Comparison of ENCODE assay signal across 16 mouse cellular contexts in the genomic region with DNA sequence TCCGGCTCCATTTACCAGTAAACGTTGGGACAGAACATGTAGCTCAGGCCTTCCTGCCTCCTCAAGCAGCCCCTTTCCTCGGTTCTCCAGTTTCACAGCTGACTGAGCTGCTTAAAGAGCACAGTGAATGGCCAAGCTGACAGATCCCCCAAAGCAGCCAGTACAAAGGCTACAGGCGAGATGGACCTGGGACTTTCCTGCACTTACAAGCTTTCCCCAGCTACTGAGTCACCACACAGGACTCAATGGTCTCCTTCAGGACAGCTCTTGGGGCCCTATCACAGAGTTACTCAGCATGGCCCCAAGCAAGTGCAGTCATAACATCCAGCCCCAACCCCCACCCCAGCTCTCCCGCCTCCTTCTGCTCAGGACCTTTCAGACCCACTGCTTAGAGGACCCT. TPM values are rescaled to one million over a fixed set of nuclear protein-coding genes. Genes with fewer than 3 reads are reported as not detected.
DNase-seq lines count a peak whose midpoint lies in the region; ATAC-seq lines count a peak whose summit lies in the region.
"Had no signal": no experiment of that assay in that cellular context is flagged by ENCODE, and none has a peak within 500 bp of the region (broad histone marks: within the 10 kb centered on the region; RNA-seq: fewer than 3 reads in every experiment).

No protein-coding gene starts in this region.

- H3K4me1 ChIP-seq in limb, embryonic 12.5 days (replicated peaks) = peaks cover 16% of the 10 kb centered on the region
- peaks cover 12% of the 10 kb centered on the region; the same call in 1 of the 2 replicates for H3K4me1 ChIP-seq in limb, embryonic 10.5 days
- H3K4me1 ChIP-seq in intestine, embryonic 16.5 days (ENCODE audit: control insufficient read depth, insufficient read depth, low read length) = no peaks in the 10 kb centered on the region

- no peaks in the 10 kb centered on the region; the same call in 1 of the 2 replicates for H3K9me3 ChIP-seq in limb, embryonic 12.5 days
- no peaks in the 10 kb centered on the region for H3K9me3 ChIP-seq in limb, embryonic 10.5 days (replicated peaks)
- no peaks in the 10 kb centered on the region for H3K9me3 ChIP-seq in intestine, embryonic 16.5 days (ENCODE audit: control insufficient read depth, low read length)
- H3K9me3 ChIP-seq: lung, embryonic 15.5 days had no signal

- DNase-seq in limb, embryonic 10.5 days (ENCODE audit: low spot score) = no peak
- DNase-seq in NIH3T3 (ENCODE audit: low read depth) = peak; percentile 39
- DNase-seq in kidney, postnatal 25 days = peak; percentile 36 to 64
- no peak for DNase-seq in left cerebral cortex, adult 8-10 months (ENCODE audit: low spot score in 2 of 2)
- DNase-seq in frontal cortex, postnatal 14 days (ENCODE audit: low spot score in 2 of 2) = no peak
- no peak for DNase-seq in adrenal gland, postnatal 36 days
- DNase-seq: cerebellum, adult 2 months; gastrocnemius, postnatal 10 days; heart, postnatal 14 days; right cerebral cortex, postnatal 25 days; thymus, adult 18-20 months had no signal

- H3K4me2 ChIP-seq in limb, embryonic 12.5 days = no peak overlapping the region
- H3K4me2 ChIP-seq in intestine, embryonic 16.5 days (ENCODE audit: low read depth, low read length) = no peak overlapping the region
- H3K4me2 ChIP-seq: lung, embryonic 15.5 days had no signal

- 57% methylated on average over 5 of the region's 5 CpGs for WGBS in limb, embryonic 12.5 days
- WGBS in limb, embryonic 10.5 days = 59% methylated on average over 5 of the region's 5 CpGs
- 62% methylated on average over 5 of the region's 5 CpGs for WGBS in intestine, embryonic 16.5 days

- H3K4me3 ChIP-seq in limb, embryonic 12.5 days (replicated peaks) = no peak overlapping the region
- no peak overlapping the region for H3K4me3 ChIP-seq in limb, embryonic 10.5 days
- no peak overlapping the region for H3K4me3 ChIP-seq in intestine, embryonic 16.5 days (ENCODE audit: low read length)
- H3K4me3 ChIP-seq: erythroblast, embryonic 14.5 days; lung, embryonic 15.5 days had no signal

- peaks cover 46% of the 10 kb centered on the region for H3K36me3 ChIP-seq in limb, embryonic 12.5 days
- peaks cover 37% of the 10 kb centered on the region for H3K36me3 ChIP-seq in limb, embryonic 10.5 days
- H3K36me3 ChIP-seq in intestine, embryonic 16.5 days (ENCODE audit: control insufficient read depth, insufficient read depth, low read length) = peaks cover 1% of the 10 kb centered on the region; the same call in 1 of the 2 replicates

- no peaks in the 10 kb centered on the region for H3K27me3 ChIP-seq in limb, embryonic 12.5 days
- no peaks in the 10 kb centered on the region for H3K27me3 ChIP-seq in limb, embryonic 10.5 days (ENCODE audit: low read depth, poor library complexity, severe bottlenecking)
- no peaks in the 10 kb centered on the region for H3K27me3 ChIP-seq in intestine, embryonic 16.5 days (replicated peaks; ENCODE audit: control insufficient read depth, insufficient read depth, low read length)
- H3K27me3 ChIP-seq: lung, embryonic 15.5 days had no signal

- ATAC-seq in limb, embryonic 12.5 days (ENCODE audit: insufficient number of reproducible peaks, insufficient read depth, low FRiP score, low TSS enrichment, low read depth) = no peak
- ATAC-seq in intestine, embryonic 16.5 days = peak; percentile 77
- ATAC-seq: CD4-positive, CD25-positive, alpha-beta regulatory T cell, adult 4 months had no signal

- no peak overlapping the region for H3K9ac ChIP-seq in limb, embryonic 12.5 days (replicated peaks)
- H3K9ac ChIP-seq in intestine, embryonic 16.5 days (ENCODE audit: low read depth, low read length) = no peak overlapping the region
- H3K9ac ChIP-seq: lung, embryonic 15.5 days had no signal

- H3K27ac ChIP-seq in limb, embryonic 12.5 days = peak overlapping the region; percentile 51; the same call in 1 of the 2 replicates
- no peak overlapping the region for H3K27ac ChIP-seq in limb, embryonic 10.5 days
- no peak overlapping the region for H3K27ac ChIP-seq in intestine, embryonic 16.5 days (ENCODE audit: low read length)
- H3K27ac ChIP-seq: lung, embryonic 15.5 days had no signal

RNA-seq across cellular contexts. Expression of a gene that starts 34.1 kb away (rescaled TPM):
- 24.7 and 29.1 TPM in 2 replicates for polyA plus RNA-seq in limb, embryonic 12.5 days (2016; fragmentation: Nextera tagmentation; extraction: Ambion mirVana)
- polyA plus RNA-seq in limb, embryonic 10.5 days (2016; fragmentation: Nextera tagmentation; extraction: Ambion mirVana) = 15.4 and 19.3 TPM in 2 replicates
- polyA plus RNA-seq in intestine, embryonic 16.5 days (2015; fragmentation: Nextera tagmentation; extraction: Ambion mirVana) = 6.4 and 6.9 TPM in 2 replicates
- total RNA-seq in left cerebral cortex, adult 8-10 months (2022) = 10 to 100 TPM; 64.2 to 80.1 (median 70.7) TPM
- 1 to 10 TPM; 6.5 to 9.7 TPM for total RNA-seq in adrenal gland, postnatal 36 days (2021)

Comparison
In these comparisons a context has a peak if more than half of its experiments do, and no peak if none do; other contexts are left out.
1. DNase-seq: peak in NIH3T3 (single experiment) and kidney, postnatal 25 days (2 of 2); none in limb, embryonic 10.5 days (single experiment), left cerebral cortex, adult 8-10 months (0 of 2), frontal cortex, postnatal 14 days (0 of 2) and adrenal gland, postnatal 36 days (0 of 2).